In the genomic region with DNA sequence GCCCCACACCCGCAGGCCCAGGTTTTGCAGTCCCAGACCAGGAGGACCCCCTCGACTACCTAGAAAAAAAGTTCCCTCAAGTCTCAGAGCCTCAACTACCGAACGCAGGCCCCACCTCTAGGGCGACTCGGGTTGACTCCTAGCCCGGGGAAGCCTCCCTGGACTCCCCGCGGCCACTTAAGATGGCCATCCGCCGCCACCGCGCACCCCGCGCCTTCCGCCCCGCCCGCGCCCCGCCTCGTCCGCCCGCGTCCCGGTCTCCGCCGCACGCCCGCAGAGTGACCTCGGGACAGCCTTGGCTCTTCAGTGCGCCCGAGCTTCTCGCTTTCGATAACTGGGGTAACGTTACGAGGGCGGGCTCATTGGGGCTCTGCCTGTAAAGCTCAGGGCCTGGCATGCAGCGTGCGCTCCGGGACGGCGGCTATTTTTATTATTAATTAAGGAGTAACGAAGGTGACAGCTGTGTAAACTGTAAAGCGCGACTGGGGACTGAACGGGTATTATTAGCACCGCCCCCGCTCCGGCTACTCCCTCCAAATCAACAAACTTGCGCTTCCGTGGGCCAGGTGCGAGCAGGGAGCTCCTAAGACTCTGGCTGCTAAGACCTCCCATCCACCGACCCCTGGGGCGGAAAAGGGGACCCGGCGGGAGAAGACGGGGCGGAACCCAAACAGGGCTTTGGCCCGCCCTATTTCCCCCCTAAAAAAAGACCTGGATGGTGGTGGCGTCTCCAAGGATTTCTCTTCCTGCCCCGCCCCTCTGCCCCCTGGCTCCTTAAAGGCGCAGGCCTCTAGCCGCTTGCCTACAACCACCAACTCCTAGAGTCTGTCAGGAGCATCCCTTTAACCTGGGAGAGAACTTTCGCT, we compare ENCODE assay signal across 8 mouse cellular contexts. TPM values are rescaled to one million over a fixed set of nuclear protein-coding genes. Genes with fewer than 3 reads are reported as not detected.
DNase-seq lines count a peak whose midpoint lies in the region; ATAC-seq and TF ChIP-seq lines count a peak whose summit lies in the region.

A gene (minus strand): TSS at position 624 of the 866 bp plus-strand sequence.

- DNase-seq in B cell, adult 2 months: peak; percentile 54 to 57
- peak; percentile 79 for DNase-seq in liver, adult 2 months (ENCODE audit: extremely low read depth, low read depth, low spot score)

- WGBS in bone marrow, adult 2 months: 4% methylated on average over 62 of the region's 64 CpGs
- WGBS in heart, embryonic 11.5 days (ENCODE audit: insufficient replicate concordance): under 1% methylated on average over 64 of the region's 64 CpGs
- WGBS in kidney, embryonic 15.5 days: 1% methylated on average over 64 of the region's 64 CpGs
- WGBS in liver, adult 2 months: under 1% methylated on average over 64 of the region's 64 CpGs
- WGBS in stomach, embryonic 15.5 days: under 1% methylated on average over 60 of the region's 64 CpGs

- H3K9ac ChIP-seq in heart, embryonic 11.5 days (ENCODE audit: low read depth, low read length): peak within 1 kb of the TSS; percentile 86
- H3K9ac ChIP-seq in kidney, embryonic 15.5 days: peak within 1 kb of the TSS; percentile 92
- H3K9ac ChIP-seq in liver, adult 2 months (ENCODE audit: low read depth, low read length): peak within 1 kb of the TSS; percentile 91
- H3K9ac ChIP-seq in stomach, embryonic 15.5 days: peak within 1 kb of the TSS; percentile 96

- H3K9me3 ChIP-seq in heart, embryonic 11.5 days (replicated peaks; ENCODE audit: control insufficient read depth, low read length): no peaks in the 10 kb centered on the region
- H3K9me3 ChIP-seq in kidney, embryonic 15.5 days (replicated peaks): no peaks in the 10 kb centered on the region
- H3K9me3 ChIP-seq in stomach, embryonic 15.5 days: no peaks in the 10 kb centered on the region

- no peaks in the 10 kb centered on the region for H3K27me3 ChIP-seq in heart, embryonic 11.5 days (ENCODE audit: control insufficient read depth, insufficient read depth, low read length)
- H3K27me3 ChIP-seq in kidney, embryonic 15.5 days: no peaks in the 10 kb centered on the region
- no peaks in the 10 kb centered on the region for H3K27me3 ChIP-seq in liver, adult 2 months (ENCODE audit: control insufficient read depth, insufficient read depth, low read length)
- no peaks in the 10 kb centered on the region for H3K27me3 ChIP-seq in myocyte (ENCODE audit: control insufficient read depth, insufficient read depth, insufficient read length)
- H3K27me3 ChIP-seq in stomach, embryonic 15.5 days (replicated peaks): no peaks in the 10 kb centered on the region

- H3ac ChIP-seq in myocyte (ENCODE audit: control insufficient read depth, insufficient read length): peak within 1 kb of the TSS; percentile 98

- peak within 1 kb of the TSS; percentile 61 for H3K4me3 ChIP-seq in bone marrow, adult 2 months (replicated peaks; ENCODE audit: control insufficient read depth, low read depth, low read length)
- peak within 1 kb of the TSS; percentile 79 for H3K4me3 ChIP-seq in embryonic fibroblast, embryonic 13.5 days (ENCODE audit: insufficient read depth, low read length)
- peak within 1 kb of the TSS; percentile 70 for H3K4me3 ChIP-seq in heart, embryonic 11.5 days (ENCODE audit: low read depth, low read length)
- peak within 1 kb of the TSS; percentile 80 for H3K4me3 ChIP-seq in kidney, embryonic 15.5 days (replicated peaks)
- H3K4me3 ChIP-seq in liver, adult 2 months (ENCODE audit: insufficient read depth, low read depth, low read length): peak within 1 kb of the TSS; percentile 95
- H3K4me3 ChIP-seq in myocyte: peak within 1 kb of the TSS; percentile 91
- peak within 1 kb of the TSS; percentile 91 for H3K4me3 ChIP-seq in stomach, embryonic 15.5 days (replicated peaks)

- ATAC-seq in heart, embryonic 11.5 days (replicated peaks; ENCODE audit: insufficient number of reproducible peaks, low FRiP score, low TSS enrichment): peak; percentile 66
- ATAC-seq in kidney, embryonic 15.5 days (replicated peaks; ENCODE audit: low FRiP score): peak; percentile 92
- ATAC-seq in stomach, embryonic 15.5 days (ENCODE audit: insufficient read depth, low FRiP score, low read depth): peak; percentile 84

- no peak for TF ChIP-seq POLR2A in bone marrow, adult 2 months (IDR thresholded peaks at IDR 0.05; ENCODE audit: borderline replicate concordance, control insufficient read depth, low read depth, low read length)
- TF ChIP-seq POLR2A in embryonic fibroblast, embryonic 13.5 days (IDR thresholded peaks at IDR 0.05; ENCODE audit: low read depth, low read length): peak; percentile 67
- TF ChIP-seq POLR2A in liver, adult 2 months (IDR thresholded peaks at IDR 0.05; ENCODE audit: extremely low read depth, insufficient read depth, low read length): peak; percentile 16; the same call in 1 of the 2 replicates
- TF ChIP-seq POLR2A in myocyte (IDR thresholded peaks at IDR 0.05; ENCODE audit: insufficient read length, low read depth): peak; percentile 69

- peaks cover 6% of the 10 kb centered on the region; the same call in 1 of the 2 replicates for H3K79me2 ChIP-seq in liver, adult 2 months (ENCODE audit: control insufficient read depth, insufficient read depth, low read length)
- peaks cover 27% of the 10 kb centered on the region for H3K79me2 ChIP-seq in myocyte (ENCODE audit: control insufficient read depth, insufficient read depth)

- 0 out of 2 replicates have a peak within 1 kb of the TSS, but pooled peaks have one; percentile 14 for H3K27ac ChIP-seq in bone marrow, adult 2 months (ENCODE audit: control insufficient read depth, insufficient read depth, low read depth, low read length, poor library complexity)
- H3K27ac ChIP-seq in embryonic fibroblast, embryonic 13.5 days (ENCODE audit: insufficient read depth, low read length): peak within 1 kb of the TSS; percentile 90
- peak within 1 kb of the TSS; percentile 90 for H3K27ac ChIP-seq in heart, embryonic 11.5 days (ENCODE audit: low read depth, low read length)
- H3K27ac ChIP-seq in kidney, embryonic 15.5 days: peak within 1 kb of the TSS; percentile 98
- H3K27ac ChIP-seq in liver, adult 2 months (replicated peaks; ENCODE audit: insufficient read depth, low read depth, low read length): peak within 1 kb of the TSS; percentile 95
- H3K27ac ChIP-seq in stomach, embryonic 15.5 days: peak within 1 kb of the TSS; percentile 97

- H3K36me3 ChIP-seq in heart, embryonic 11.5 days (ENCODE audit: control insufficient read depth, insufficient read depth, low read length): peaks cover 2% of the 10 kb centered on the region; the same call in 1 of the 2 replicates
- peaks cover 17% of the 10 kb centered on the region for H3K36me3 ChIP-seq in kidney, embryonic 15.5 days
- peaks cover 5% of the 10 kb centered on the region; the same call in 1 of the 2 replicates for H3K36me3 ChIP-seq in liver, adult 2 months (ENCODE audit: control insufficient read depth, insufficient read depth, low read length)
- H3K36me3 ChIP-seq in myocyte (ENCODE audit: control insufficient read depth, insufficient read depth): peaks cover 7% of the 10 kb centered on the region
- H3K36me3 ChIP-seq in stomach, embryonic 15.5 days: peaks cover 2% of the 10 kb centered on the region; the same call in 1 of the 2 replicates

- no peaks in the 10 kb centered on the region for H3K4me1 ChIP-seq in bone marrow, adult 2 months (ENCODE audit: control insufficient read depth, insufficient read depth, low read length)
- peaks cover 7% of the 10 kb centered on the region for H3K4me1 ChIP-seq in embryonic fibroblast, embryonic 13.5 days (ENCODE audit: control insufficient read depth, insufficient read depth, low read length)
- H3K4me1 ChIP-seq in heart, embryonic 11.5 days (ENCODE audit: control insufficient read depth, insufficient read depth, low read length): peaks cover 22% of the 10 kb centered on the region
- peaks cover 40% of the 10 kb centered on the region for H3K4me1 ChIP-seq in kidney, embryonic 15.5 days
- H3K4me1 ChIP-seq in liver, adult 2 months (ENCODE audit: control insufficient read depth, insufficient read depth, low read length): peaks cover 4% of the 10 kb centered on the region; the same call in 1 of the 2 replicates
- peaks cover 20% of the 10 kb centered on the region for H3K4me1 ChIP-seq in stomach, embryonic 15.5 days

- peak within 1 kb of the TSS; percentile 87 for H3K4me2 ChIP-seq in heart, embryonic 11.5 days
- peak within 1 kb of the TSS; percentile 85 for H3K4me2 ChIP-seq in kidney, embryonic 15.5 days
- peak within 1 kb of the TSS; percentile 85 for H3K4me2 ChIP-seq in myocyte (ENCODE audit: low read depth)
- H3K4me2 ChIP-seq in stomach, embryonic 15.5 days: peak within 1 kb of the TSS; percentile 69

- no peak for TF ChIP-seq CTCF in bone marrow, adult 2 months (IDR thresholded peaks at IDR 0.05; ENCODE audit: control insufficient read depth, insufficient read depth, low read length)
- no peak for TF ChIP-seq CTCF in embryonic fibroblast, embryonic 13.5 days (IDR thresholded peaks at IDR 0.05; ENCODE audit: borderline replicate concordance, insufficient read depth, low read length)
- peak; percentile 19; the same call in 1 of the 2 replicates for TF ChIP-seq CTCF in liver, adult 2 months (IDR thresholded peaks at IDR 0.05; ENCODE audit: low read depth, low read length)

TF ChIP-seq in myocyte, 11 proteins besides CTCF, POLR2A, EP300 and RAD21:
- TF ChIP-seq TCF12 (IDR thresholded peaks at IDR 0.05; ENCODE audit: insufficient read depth, poor library complexity, severe bottlenecking) (peak; percentile 59), POLR2AphosphoS2 (IDR thresholded peaks at IDR 0.05; ENCODE audit: insufficient read length, low read depth) (peak; percentile 65), USF1 (IDR thresholded peaks at IDR 0.05; ENCODE audit: low read depth) (no peak), MYOG (IDR thresholded peaks at IDR 0.05; ENCODE audit: control insufficient read depth in 1 of 3, insufficient read depth in 1 of 3, insufficient read length in 2 of 3, low read depth in 2 of 3) (peak in 2 of 3 experiments; percentile 15 to 66), CEBPB (IDR thresholded peaks at IDR 0.05; ENCODE audit: insufficient read depth, poor library complexity, severe bottlenecking) (no peak), TCF3 (IDR thresholded peaks at IDR 0.05; ENCODE audit: insufficient read length, low read depth) (no peak), MYOD1 (IDR thresholded peaks at IDR 0.05; ENCODE audit: control insufficient read depth in 1 of 3, insufficient read length in 2 of 3, low read depth in 2 of 3) (peak in 2 of 3 experiments; percentile 66 to 85), E2F4 (IDR thresholded peaks at IDR 0.05; ENCODE audit: insufficient read depth) (no peak)

RNA-seq across cellular contexts. Expression of the gene that starts here (rescaled TPM):
- polyA plus RNA-seq in bone marrow, adult 2 months (2011; ENCODE audit: insufficient read depth, insufficient read length, low replicate concordance, missing spikeins): 9.4 and 22.7 TPM in 2 replicates
- polyA plus RNA-seq in embryonic fibroblast, embryonic 13.5 days (2011; ENCODE audit: insufficient read length, low read depth, missing spikeins): 61.7 and 73.8 TPM in 2 replicates
- 33.6 and 52.0 TPM in 2 replicates for polyA plus RNA-seq in heart, embryonic 11.5 days (2014; fragmentation: Nextera tagmentation; extraction: Ambion mirVana)
- 49.9 and 52.1 TPM in 2 replicates for polyA plus RNA-seq in kidney, embryonic 15.5 days (2015; fragmentation: Nextera tagmentation; extraction: Ambion mirVana)
- total RNA-seq in liver, adult 2 months (2014; rRNA removed): 10.9 and 13.5 TPM in 2 replicates
- polyA plus RNA-seq in liver, adult 2 months (2012; rRNA removed): 25.4 and 32.9 TPM in 2 replicates
- polyA plus RNA-seq in myocyte (2012; fragmentation: generic; extraction: Trizol): 241 TPM
- polyA plus RNA-seq in stomach, embryonic 15.5 days (2015; fragmentation: Nextera tagmentation; extraction: Ambion mirVana): 39.7 and 49.4 TPM in 2 replicates

Comparison
In these comparisons a context has a peak if more than half of its experiments do, and no peak if none do; other contexts are left out.
1. Peak in every context shown above with its lines: DNase-seq, ATAC-seq, H3K4me3 ChIP-seq and H3K27ac ChIP-seq.
2. H3K27ac ChIP-seq: peak in every context shown above with its lines; median percentile 98 in kidney, embryonic 15.5 days; 97 in stomach, embryonic 15.5 days; 95 in liver, adult 2 months; 90 in embryonic fibroblast, embryonic 13.5 days; 90 in heart, embryonic 11.5 days; 14 in bone marrow, adult 2 months.